Mouse (Mus musculus) adrenal gland, postnatal 10 days (tissue): ENCODE measurements around the gene Kif26b. TPM values are rescaled to one million over a fixed set of nuclear protein-coding genes. Genes with fewer than 3 reads are reported as not detected.

Source experiments
- DNase-seq: peaks from one replicate; pipeline ENCODE4 v3.0.0; 2021; ENCODE audit warnings: mixed read lengths
- total RNA-seq, 2 experiments: library from RNA; stranded (reverse); gene quantifications; 2 replicates each; pipeline ENCODE4 v1.2.3; 2021

The Kif26b gene
- total RNA-seq, 2 experiments from 2014 or later = 2.3 to 4.8 TPM

DNA sequence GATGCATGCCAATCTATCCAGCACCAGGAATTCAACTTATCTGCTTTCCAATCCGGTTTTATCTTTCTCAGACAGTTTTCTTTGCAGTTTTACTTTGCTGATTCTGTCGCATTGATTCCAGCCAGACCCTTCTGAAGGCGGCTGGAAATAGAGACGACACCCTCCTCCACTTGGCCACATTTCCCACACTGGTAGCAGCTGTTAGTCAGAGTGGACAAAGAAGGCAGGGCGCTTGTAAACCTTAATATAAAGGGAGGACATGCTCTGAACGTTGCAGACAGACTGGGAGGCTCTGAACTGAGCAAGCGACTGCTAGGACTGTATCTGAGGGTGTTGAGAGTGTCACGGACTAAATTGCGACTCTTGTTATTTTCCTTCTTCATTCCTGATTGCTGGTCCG lies 11.3 kb downstream of the Kif26b start:
- no peak for DNase-seq

DNA sequence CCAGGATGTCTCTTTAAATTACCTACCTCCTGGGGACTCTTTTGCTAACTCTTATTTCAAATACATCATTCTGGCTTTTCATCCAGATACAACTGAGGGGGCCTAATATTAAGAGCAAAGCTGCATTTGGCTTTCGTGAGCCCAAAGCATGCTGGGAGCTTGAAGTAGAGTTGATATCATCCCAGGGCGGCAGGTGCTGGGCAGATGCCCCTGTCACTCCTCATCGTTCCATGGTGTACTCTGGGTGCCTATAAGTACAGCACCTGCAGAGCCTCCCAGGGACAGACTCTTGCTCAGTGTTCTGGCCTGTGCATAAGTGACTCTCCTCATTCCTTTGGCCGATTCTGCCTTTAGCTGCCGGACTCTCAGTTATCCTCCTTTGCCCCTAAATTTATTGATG lies 13.5 kb downstream of the Kif26b start:
- DNase-seq = no peak

DNA sequence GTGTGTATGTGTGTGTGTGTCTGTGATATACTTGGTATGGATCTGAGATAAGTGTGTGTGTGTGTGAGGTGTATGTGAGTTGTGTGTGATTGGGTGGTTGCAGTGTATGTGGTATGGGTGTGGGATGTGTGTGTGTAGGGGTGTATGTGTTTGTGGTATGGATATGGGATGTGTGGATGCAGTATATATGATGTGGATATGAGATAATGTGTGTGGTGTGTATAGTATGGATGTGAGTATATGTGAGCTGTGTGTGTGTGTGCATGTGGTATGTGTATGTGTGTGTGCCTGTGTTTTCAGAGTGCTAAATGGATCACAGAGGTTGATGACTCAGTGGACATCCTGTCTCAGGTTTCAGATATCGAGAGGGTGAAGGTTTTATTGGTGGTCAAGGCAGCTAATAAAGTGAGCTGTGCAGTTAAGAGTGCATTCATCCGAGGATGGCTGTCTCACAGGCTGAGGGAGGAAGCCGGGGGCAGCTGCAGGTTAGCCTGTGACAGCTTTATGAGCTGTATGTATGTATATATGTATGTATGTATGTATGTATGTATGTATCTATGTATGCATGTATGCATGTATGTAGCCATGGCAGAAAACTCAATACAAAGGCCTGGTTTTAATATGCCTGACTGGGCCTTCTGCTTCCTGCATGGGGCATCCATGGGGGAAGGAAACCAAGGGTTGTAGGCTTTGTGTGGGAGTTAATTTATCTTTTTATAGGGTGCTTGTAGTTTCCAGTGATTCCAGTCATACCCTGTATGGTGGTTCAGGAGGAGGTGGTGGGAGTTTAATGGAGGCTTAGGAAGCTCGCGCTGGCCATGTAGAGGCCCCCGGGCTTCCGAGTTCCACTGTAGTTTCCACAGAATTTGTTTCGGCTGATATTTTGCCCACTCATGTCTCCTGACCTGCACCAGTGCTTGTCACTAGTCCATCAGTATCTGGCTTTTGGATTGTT lies 14.3 kb downstream of the Kif26b start:
- DNase-seq = no peak

DNA sequence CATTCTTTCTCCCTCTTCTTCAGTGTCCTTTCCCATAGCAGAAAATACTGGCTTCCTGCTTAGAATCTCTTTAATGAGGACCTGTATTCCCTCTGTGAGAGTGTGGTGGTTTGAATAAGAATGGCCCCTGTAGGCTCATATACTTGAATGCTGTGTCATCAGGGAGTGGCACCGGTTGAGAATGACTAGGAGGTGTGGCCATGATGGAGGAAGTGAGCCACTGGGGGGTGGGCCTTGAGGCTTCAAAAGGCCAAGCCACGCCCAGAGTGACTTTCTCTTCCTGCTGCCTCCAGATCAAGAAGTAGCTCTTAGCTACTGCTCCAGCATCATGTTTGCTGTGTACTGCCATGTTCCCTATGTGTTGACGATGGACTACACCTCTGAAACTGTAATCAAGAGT lies 15.7 kb downstream of the Kif26b start:
- no peak for DNase-seq

DNA sequence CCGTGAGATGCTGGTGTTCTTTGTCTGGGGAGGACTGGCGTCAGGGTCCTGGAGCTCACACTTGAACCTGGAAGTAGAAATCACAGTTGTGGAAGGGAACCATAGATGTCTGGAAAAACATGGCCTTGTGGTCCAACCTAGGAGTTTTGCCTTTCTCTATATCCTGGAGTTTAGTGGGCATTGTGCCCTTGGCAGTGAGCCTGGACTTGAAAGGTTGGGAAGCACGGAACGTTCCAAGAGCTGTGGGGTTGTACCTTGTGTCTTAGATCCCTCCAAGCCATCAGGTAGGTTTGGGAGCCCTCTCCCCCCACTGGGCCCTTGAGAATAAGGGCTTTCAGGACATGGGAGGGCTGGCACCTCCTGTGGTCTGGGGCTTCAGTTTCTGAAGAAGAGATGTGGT lies 20.7 kb downstream of the Kif26b start:
- DNase-seq = peak; percentile 5

DNA sequence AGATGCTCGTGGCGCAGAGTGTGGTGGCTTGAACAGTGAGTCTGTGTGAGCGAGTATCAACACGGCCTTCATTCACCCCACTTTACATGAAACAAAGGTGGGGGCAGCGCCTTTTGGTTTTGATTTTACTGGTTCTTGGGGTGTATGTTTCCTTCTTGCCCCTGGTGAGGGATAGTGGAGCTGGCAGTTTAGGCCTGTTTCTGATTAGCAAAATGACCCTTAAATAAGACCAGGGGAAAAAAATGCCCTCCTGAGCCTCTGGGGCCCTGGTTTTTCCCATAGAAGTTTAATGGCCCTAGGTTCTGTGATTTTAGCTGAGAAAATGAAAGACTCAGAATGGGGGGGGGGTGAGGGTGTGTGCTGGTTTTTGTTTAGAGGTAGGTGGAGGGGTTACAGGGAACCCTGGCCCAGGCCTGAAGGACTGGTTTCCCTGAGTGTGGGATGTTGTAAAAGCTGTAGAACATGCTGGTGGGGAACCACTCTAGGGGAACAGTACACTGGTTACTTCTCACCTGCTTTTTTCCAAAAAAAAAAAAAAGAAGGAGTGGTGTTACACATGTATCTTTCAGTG lies 21.6 kb downstream of the Kif26b start:
- no peak for DNase-seq

DNA sequence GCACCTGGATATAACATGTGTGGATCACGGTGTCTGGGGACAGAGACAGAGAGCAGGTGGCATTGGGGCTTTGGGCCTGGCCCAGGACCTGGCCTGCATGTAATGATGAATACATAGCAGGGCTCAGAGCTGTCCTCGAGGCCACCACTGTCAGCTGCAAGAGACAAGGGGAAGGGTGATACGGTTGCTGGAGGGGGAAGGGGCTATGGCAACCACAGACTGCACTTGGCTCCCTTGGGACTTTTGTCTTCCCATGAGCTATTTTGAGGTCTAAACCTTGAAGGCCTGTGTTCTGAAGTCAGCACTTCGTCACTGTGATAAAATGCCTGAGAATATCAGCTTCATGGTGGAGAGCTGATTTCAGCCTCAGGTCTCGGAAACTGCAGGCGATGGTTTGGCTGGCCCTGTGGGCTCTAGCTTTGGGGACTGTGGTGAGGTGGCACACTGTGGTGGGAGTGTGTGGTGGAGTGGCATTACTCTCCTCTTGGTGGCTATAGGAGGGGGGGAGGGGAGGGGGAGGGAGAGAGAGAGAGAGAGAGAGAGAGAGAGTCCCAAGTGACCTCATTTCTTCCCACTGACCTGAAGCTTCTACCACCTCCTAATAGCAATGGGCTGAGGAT lies 23.5 kb downstream of the Kif26b start:
- DNase-seq = no peak

DNA sequence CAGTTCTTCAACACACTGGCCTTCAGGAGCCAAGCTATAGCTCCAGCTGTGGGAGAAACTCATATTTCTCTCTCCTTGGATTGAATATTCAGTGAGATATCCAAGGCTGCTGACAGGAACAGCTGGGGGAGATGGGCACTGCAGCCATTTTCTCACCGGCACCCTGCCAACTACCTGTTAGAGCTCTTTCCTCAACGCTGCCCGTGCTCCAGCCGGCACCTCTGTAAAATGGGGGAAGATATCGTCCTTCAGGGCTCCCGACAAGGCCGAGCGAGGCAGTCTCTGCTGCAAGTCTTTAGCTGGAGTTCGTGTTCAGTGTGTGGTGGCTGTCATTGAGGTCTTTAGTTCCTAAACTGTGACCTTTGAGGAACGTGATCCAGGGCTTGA lies 24.0 kb downstream of the Kif26b start:
- DNase-seq = no peak

DNA sequence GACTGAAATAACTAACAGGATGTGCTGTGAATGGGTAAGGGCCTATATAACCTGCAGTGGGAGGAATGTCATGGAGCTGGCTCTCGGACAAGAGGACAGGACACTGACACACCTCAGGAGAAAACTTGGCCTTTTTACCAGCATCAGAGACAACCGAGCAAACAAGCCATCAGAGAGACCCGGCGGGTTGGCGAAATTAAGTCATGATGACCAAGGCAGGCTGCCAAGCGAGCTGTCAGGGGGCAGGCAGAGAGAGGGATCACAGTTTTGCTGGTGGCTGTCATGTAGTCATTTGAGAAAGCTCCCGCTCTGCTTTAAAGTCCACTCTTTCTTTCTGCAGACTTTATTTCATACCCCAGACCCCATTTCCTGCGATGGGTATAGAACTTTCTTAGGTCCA lies 27.3 kb downstream of the Kif26b start:
- DNase-seq = no peak

DNA sequence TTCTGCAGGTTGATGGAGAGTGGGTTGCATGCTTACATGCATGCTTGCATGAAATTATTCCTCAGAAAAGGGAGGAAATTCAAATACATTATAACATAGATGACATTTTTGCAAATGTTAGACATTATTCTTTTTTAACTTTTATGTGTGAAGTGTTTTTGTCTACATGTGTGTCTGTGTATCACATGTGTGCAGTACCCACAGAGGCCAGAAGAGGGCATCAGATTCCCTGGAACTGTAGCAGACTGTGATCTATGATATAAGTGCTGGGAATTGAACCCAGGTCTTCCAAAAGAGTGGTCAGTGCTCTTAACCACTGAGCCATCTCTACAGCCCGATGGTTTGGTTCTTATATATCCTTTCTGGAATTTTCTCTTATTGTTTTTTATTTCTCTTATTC lies 31.1 kb downstream of the Kif26b start:
- DNase-seq = no peak

DNA sequence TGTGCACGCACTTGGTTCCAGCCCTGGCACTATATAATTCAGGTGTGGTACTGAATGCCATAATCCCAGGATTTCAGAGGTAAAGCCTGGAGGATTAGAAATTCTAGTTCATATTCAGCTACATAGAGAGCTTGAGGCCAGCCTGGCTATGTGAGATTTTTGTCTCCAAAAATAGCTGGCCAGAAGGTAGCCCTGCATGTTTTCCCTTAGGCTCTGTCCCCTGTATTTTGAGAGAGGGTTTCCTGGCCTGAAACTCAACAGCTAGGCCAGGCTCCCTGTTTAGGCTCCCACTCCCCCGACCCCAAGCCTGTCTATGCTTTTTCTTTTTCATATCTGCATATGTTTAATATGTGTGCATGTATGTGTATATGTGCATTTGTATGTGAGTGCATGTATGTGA lies 34.9 kb downstream of the Kif26b start:
- no peak for DNase-seq

DNA sequence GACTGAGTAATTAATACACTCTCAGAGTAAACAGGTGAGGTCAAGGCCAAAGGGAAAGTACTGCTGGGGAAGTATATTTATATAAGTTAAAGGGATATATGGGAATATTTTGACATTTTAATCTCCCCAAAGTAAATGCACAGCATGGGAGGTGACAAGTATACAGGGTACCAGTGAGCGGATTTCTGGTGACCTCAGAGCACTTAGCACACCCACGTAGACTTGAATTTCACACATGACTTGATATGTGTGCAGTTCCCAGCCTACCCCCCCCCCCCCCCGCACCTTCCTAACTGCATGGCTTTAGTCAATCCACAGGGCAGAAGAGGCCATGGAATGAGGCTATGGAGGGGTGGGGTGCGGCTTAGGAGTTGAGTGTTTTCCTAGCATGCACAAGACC lies 35.9 kb downstream of the Kif26b start:
- no peak for DNase-seq

DNA sequence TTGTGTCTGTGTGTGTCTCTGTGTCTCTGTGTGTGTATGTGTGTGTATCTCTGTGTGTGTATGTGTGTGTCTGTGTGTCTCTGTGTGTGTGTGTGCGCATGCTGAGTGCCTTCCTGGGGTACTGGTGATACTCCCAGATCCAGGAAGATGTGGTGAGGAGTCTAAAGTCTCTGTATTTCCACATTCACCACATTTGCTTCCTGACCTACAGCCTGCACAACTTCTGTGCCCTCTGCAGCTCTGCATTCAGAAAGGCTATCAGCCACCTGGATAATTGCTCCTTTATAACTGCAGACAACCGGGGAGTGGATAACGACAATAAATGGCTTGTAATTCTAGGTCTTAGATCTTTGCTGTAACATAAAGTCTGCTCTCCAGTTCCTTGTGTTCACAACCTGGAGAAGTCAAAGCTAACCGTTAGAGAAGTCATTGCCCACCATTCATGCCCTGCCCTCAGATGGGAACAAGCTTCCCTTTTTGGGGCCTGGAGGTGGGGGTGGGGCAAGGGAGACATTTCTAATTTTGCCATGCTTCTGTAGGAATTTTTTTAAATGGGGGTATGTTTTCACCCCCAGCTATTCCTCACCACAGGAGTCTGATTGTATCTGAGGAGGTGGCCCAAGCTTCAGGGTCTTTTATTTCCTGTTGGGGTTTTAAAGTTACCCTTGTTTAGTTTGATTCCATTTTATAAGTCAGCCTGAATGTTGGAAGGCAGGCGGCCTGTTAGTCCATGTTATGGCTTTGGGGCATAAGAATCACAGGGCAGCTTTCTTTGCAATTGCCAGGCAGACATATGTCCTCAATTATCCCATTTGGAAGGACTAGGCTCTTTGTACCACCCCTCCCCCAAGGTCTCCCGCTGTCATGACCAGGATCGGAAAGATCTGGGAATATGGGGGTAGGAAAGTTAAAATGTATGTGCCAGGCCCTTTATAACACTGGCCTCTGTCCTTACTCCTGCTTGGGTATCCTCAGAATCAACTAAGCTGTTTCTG lies 39.9 kb downstream of the Kif26b start:
- DNase-seq = no peak

DNA sequence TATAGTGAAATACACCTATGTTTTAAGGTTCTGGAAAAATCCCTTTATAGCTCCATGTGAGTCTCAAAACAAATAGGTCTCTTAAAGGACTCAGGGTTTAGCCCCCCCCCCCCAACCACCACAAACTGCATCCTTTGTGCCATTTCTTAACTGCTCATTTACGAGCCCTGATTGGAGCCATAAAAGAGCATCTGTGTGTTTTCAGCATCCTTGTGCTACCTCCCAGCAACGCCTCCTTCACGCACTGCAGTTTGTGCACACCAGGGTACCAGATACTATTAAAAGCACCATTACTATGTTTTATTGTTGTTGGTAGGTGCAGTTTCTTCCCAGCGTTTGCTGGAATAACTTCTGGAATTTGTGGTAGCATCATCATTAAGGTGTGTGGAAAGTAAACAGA lies 42.1 kb downstream of the Kif26b start:
- no peak for DNase-seq

DNA sequence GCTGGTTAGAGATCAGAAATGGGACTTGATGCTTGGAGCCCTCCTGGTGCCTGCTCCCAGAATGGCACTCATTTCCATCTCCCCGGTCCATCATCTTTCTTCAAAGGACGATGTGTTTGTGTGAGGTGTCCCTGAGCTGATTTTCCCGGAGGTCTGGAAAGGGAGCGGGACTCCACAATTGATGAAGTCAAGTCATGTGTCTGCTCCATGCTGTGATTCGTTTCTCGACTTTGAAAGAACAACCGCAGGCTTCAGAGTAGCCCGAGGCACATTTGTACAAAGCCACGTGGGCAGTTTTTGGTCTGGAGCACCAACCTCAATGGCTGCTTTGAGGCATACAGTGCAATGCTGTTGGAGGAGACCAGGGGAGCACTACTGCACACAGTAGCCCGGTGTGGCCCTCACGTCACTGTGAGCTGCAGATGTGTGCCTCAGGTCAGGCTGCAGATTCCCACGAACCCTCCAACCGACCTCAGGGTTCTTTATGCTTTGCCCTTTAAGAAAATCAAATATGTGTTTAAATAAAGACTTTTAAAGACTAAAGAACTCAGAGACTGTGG lies 43.0 kb downstream of the Kif26b start:
- DNase-seq = no peak

DNA sequence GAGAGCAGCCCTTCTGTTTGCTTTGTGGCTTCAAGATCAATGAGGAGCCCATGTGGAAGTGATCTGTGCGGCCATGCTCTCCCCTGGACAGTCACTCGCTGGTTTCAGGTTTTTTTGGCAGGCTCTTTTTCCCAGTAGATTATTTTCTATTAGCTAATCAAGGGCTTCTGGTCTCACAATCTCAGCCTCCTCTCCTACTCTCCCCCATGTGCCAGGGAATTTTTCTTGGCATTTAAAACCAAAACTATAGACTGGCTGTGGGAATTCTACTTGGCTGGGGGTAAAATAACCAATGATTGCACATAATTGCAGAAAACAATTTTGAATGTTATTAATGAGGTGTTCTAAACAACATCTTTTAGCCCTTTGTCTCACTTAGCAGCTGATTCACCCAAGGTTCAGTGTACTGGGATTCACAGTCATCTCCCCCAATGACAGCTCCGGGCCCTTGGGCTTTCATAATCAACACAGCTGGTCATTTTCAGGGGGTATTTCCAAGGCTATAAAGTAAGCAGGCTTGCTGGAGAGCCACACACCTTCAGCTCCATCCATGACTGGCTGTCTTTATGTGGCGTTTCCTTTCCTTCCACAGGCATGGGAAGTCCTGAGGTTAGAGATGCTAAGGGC lies 44.6 kb downstream of the Kif26b start:
- no peak for DNase-seq

DNA sequence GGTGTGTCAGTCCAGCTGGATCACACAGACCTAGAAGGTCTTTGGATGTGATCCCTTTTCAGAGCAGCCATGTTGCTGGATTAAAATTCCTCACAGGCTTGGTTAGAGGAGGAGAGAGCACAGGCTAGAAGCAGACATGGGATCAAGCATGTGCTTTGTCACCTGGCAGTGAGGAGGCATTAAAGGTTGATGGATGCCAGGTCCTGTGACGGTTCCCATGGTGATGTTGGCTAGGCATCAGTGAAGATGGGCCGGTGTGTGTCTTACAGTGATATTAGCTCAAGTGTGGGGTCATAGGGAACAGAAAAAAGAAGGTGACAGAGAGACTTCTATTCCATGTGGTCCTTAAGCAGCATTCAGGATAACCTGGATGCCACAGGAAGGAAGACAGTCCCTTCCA lies 46.8 kb downstream of the Kif26b start:
- DNase-seq = no peak

DNA sequence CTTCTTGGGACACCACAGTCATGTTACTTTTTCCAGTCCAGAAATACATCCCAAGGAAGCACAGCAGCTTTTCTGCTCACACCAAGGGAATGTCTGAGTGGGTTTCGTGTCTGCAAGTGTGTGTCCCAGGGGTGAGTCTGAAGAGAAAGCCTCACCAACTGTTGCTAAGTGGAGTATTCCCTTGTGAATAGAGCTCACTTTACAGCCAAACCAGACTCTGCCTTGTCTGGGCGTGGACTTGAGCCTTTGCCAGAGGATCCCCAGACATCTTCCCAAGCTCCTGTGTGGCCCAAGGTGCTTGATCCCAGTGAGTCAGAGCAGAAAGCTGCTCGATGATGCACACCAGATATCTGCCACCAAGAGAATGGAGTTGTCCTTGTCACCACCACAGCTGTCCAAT lies 48.0 kb downstream of the Kif26b start:
- DNase-seq = peak; percentile 23

DNA sequence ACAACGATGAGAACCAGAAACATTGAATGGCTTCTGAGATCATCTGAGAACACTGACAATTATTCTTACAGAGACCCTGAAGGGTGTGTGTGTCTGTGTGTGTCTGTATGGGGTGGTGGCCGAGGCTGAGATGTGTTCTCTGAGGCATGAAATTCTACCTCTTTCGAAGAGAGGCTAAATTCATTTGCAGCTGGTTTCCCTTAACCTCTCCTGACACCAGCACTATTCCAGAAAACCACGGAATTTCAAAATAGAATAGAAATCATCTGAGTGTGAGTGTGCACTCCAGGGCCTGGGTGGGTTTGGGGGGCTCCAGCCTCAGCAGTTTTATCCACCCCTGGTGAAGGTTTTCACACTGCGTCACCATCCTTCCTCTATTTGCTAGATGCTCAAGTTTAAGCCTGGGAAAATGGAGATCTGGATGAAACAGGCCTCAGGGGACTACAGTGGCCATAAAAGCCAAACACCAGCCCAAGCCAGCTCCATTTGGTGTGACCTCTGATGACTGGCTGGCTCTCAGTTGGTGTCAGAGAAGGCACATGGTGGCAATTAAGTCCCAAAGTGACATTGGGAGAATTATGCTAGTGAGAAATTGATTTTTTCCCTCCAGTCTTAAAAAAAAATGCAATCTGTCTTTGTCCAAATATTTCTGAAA lies 56.6 kb downstream of the Kif26b start:
- no peak for DNase-seq

DNA sequence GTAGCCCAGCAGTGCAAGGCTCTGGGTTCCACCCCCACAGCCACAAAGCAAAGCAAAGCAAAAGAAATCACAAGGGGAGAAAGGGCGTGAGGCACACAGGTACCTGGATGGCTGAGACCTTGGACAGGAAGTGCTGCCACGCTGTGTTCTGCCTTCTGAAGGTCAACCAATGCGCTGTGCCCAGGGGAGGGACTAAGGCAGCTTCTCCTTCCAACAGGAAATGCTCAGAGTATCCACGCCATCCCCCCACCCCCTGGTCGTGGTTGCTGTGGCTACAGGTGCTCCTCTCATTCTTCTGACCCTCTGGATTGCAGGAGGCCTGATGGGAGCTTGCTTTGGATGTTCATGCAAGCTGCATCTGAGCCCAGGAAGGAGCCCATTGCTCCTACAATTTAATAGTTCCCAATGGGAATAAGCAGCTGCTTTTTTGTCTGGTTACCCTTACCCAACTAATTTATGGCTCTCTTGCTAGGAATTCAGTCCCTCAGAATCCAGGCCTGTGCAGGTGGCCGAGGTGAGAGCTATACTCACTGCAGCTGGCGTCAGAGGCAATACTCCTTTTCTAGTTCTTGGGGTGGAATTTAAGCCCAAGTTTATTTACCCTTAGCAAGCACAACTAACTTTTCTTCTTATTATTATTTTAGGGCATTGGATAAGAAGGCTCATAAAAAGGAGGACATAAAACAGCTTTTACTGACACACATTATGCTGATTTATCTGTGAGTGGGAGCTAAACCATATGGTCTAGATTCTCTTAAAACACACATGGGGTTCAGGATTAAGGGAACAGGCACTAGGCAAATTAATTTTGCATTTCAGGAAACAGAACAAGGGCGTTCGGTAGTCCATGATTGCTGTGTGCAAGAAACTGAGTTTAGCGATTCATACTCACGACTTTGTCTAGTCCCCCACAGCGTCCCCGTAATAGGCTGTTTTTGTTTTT lies 61.6 kb downstream of the Kif26b start:
- peak; percentile 7 for DNase-seq
